Mouse (Mus musculus) ovary, postnatal 36 days (tissue): Measurements from ENCODE around the gene Ddx41.
A peak's percentile ranks its signal among the peaks of the same experiment; 100 is the strongest.

Source experiments
- DNase-seq: peaks from one replicate; pipeline ENCODE4 v3.0.0; 2022; ENCODE audit warnings: low spot score, mixed read lengths

The Ddx41 gene

GRCm38 (mm10) chr13:55542891-55543290 is 6.4 kb upstream of the Ddx41 start:
- DNase-seq: peak; percentile 53

- no peak for DNase-seq
These were observed 4.5 kb upstream of the Ddx41 start for GRCm38 (mm10) chr13:55540933-55541332.

- DNase-seq: peak; percentile 23
These were observed 663 bp downstream of the Ddx41 start for GRCm38 (mm10) chr13:55535796-55536193.

- no peak for DNase-seq
These were observed 1.3 kb downstream of the Ddx41 start for GRCm38 (mm10) chr13:55535191-55535590.

GRCm38 (mm10) chr13:55529198-55529915 is 7.1 kb downstream of the Ddx41 start, which contains the start of gene Dok3:
Gene Dok3, minus strand, starts transcription at chr13:55529296.
- DNase-seq: no peak

GRCm38 (mm10) chr13:55527834-55528772 is 8.4 kb downstream of the Ddx41 start:
- no peak for DNase-seq

- no peak for DNase-seq
These were observed 9.2 kb downstream of the Ddx41 start for GRCm38 (mm10) chr13:55527212-55527611.

GRCm38 (mm10) chr13:55525733-55526553 is 10.5 kb downstream of the Ddx41 start:
- DNase-seq: no peak

GRCm38 (mm10) chr13:55523951-55524600 is 12.4 kb downstream of the Ddx41 start:
- DNase-seq: no peak

GRCm38 (mm10) chr13:55523278-55523677 is 13.2 kb downstream of the Ddx41 start:
- DNase-seq: peak; percentile 53

GRCm38 (mm10) chr13:55522730-55523129 is 13.7 kb downstream of the Ddx41 start:
- DNase-seq: no peak

GRCm38 (mm10) chr13:55519606-55520005 is 16.9 kb downstream of the Ddx41 start:
- DNase-seq: no peak

- DNase-seq: peak; percentile 82
These were observed 19.5 kb downstream of the Ddx41 start for GRCm38 (mm10) chr13:55516955-55517354.

- DNase-seq: no peak
These were observed 22.6 kb downstream of the Ddx41 start for GRCm38 (mm10) chr13:55513828-55514227.

GRCm38 (mm10) chr13:55513111-55513748 is 23.2 kb downstream of the Ddx41 start, which contains the start of gene Pdlim7:
Gene Pdlim7, minus strand, starts transcription at chr13:55513676.
- peak; percentile 93 for DNase-seq

- DNase-seq: peak; percentile 64
These were observed 24.0 kb downstream of the Ddx41 start for GRCm38 (mm10) chr13:55512379-55513031.

GRCm38 (mm10) chr13:55511492-55511861 is 25.0 kb downstream of the Ddx41 start:
- no peak for DNase-seq

- DNase-seq: peak; percentile 72
These were observed 25.6 kb downstream of the Ddx41 start for GRCm38 (mm10) chr13:55510668-55511491.

- no peak for DNase-seq
These were observed 26.2 kb downstream of the Ddx41 start for GRCm38 (mm10) chr13:55510332-55510667.

- no peak for DNase-seq
These were observed 27.9 kb downstream of the Ddx41 start for GRCm38 (mm10) chr13:55508531-55508930.
